Mouse (Mus musculus): ENCODE data around the gene Pcnx4. TPM values are rescaled to one million over a fixed set of nuclear protein-coding genes. Genes with fewer than 3 reads are reported as not detected.
"Not testable (repeated sequence)": the region's sequence is repeated elsewhere in the genome, so short reads cannot be mapped to it uniquely, and the experiment has no call there.

Gene Pcnx4
- polyA plus RNA-seq, 1 experiment from 2014 or later, result 19.0 TPM

- Histone ChIP-seq H3K4me2 (no peak overlapping the region), H3K9ac (no peak overlapping the region), H3K36me3 (no peaks in the 10 kb centered on the region), H3K4me1 (replicated peaks) (peaks cover 8% of the 10 kb centered on the region), H3K27me3 (no peaks in the 10 kb centered on the region), H3K9me3 (no peaks in the 10 kb centered on the region), H3K27ac (no peak overlapping the region), H3K4me3 (no peak overlapping the region)
- no peak for ATAC-seq (ENCODE audit: low FRiP score)
- 87% methylated on average over 7 of the region's 7 CpGs for WGBS
Measured at GRCm38 (mm10) chr12:72532303-72532702, 3.9 kb upstream of the Pcnx4 start.

DNA sequence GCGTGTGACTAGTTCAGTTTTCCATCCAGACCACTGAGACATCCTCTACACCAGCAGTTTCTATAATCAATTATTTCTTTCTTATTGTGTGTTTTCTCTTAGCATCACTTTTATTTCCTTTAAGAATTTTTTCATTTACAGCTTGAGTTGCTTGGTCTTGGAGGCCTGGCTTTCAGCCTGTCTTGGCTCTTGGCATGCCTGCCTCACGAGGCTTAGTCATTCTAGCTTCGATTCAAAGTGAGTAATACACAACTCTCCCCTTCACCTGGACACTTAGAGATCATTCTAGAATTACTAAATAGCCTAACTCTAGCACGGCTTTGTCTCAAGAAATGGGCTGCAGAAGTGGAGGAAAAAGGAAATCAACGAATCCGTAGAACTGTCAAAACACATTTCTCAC lies 2.2 kb upstream of the Pcnx4 start:
- 91% methylated on average over 6 of the region's 6 CpGs for WGBS
- Histone ChIP-seq H3K4me1 (replicated peaks) (peaks cover 12% of the 10 kb centered on the region), H3K4me2 (no peak overlapping the region), H3K9me3 (no peaks in the 10 kb centered on the region), H3K4me3 (no peak overlapping the region), H3K9ac (no peak overlapping the region), H3K27ac (no peak overlapping the region), H3K27me3 (no peaks in the 10 kb centered on the region), H3K36me3 (no peaks in the 10 kb centered on the region)
- no peak for ATAC-seq (ENCODE audit: low FRiP score)

DNA sequence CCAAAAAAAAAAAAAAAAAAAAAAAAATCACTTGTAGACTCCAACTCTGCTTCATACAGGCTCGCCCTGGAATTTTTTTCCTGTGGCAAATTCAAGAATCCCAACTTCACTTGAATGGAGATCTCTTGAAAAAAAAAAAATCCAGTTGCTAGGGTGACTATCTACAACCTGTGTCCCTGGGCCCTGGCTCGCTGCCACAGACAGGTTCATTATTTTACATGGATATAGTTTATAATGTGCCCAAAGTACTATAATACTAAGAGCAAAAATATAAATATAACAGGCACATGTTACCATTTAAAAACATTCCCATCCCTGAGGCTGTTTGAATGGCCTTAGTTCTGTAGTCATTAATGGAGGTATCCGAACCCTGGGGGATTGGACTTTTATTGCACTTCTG lies 584 bp upstream of the Pcnx4 start:
- no peaks in the 10 kb centered on the region for H3K36me3 ChIP-seq

DNA sequence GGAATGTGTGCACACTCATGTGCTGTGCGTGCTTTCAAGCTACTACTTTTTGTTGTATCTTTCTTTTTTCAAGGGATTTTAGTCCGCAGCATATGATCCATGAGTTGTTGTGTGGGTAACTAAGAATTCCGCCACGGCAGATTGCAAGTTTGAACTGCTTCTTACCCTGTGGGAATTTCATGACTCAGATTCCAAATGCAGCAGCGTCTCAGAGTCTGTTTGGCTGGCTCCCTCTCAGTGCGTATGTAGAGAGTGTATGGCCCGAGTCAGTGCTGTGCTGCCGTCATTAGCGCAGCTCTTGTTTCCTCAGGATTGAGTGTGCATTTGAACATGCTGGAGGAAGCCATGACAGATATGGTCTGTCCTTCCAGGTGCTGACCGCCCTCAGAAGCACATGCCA lies 2.4 kb downstream of the Pcnx4 start:
- peaks cover 14% of the 10 kb centered on the region for H3K36me3 ChIP-seq
- peaks cover 12% of the 10 kb centered on the region for H3K4me1 ChIP-seq (replicated peaks)
- H3K4me2 ChIP-seq, result no peak overlapping the region
- H3K27me3 ChIP-seq, result no peaks in the 10 kb centered on the region
- no peak overlapping the region for H3K4me3 ChIP-seq
- no peak for ATAC-seq (ENCODE audit: low FRiP score)
- no peaks in the 10 kb centered on the region for H3K9me3 ChIP-seq
- no peak overlapping the region for H3K27ac ChIP-seq
- no peak overlapping the region for H3K9ac ChIP-seq
- WGBS, result 90% methylated on average over 10 of the region's 10 CpGs

More for the DNA sequence above, 584 bp upstream of the Pcnx4 start:
- H3K9ac ChIP-seq, result peak overlapping the region; percentile 79; the same call in 1 of the 2 replicates
- H3K27me3 ChIP-seq, result no peaks in the 10 kb centered on the region
- peak overlapping the region; percentile 69 for H3K4me2 ChIP-seq
- ATAC-seq (ENCODE audit: low FRiP score), result peak; percentile 26; the same call in 1 of the 2 replicates
- H3K4me1 ChIP-seq (replicated peaks), result peaks cover 12% of the 10 kb centered on the region
- 46% methylated on average over 3 of the region's 3 CpGs for WGBS
- H3K4me3 ChIP-seq, result peak overlapping the region; percentile 72
- H3K9me3 ChIP-seq, result no peaks in the 10 kb centered on the region
- H3K27ac ChIP-seq, result peak overlapping the region; percentile 72

GRCm38 (mm10) chr12:72554347-72554746 lies 18.2 kb downstream of the Pcnx4 start:
- Histone ChIP-seq H3K27ac (no peak overlapping the region), H3K4me2 (no peak overlapping the region), H3K9me3 (no peaks in the 10 kb centered on the region), H3K27me3 (no peaks in the 10 kb centered on the region), H3K4me1 (replicated peaks) (no peaks in the 10 kb centered on the region), H3K36me3 (peaks cover 16% of the 10 kb centered on the region), H3K9ac (no peak overlapping the region), H3K4me3 (no peak overlapping the region)
- 76% methylated on average over 4 of the region's 4 CpGs for WGBS
- ATAC-seq (ENCODE audit: low FRiP score), result no peak

- no peak overlapping the region for H3K4me2 ChIP-seq
- no peaks in the 10 kb centered on the region for H3K4me1 ChIP-seq (replicated peaks)
- no peak overlapping the region for H3K27ac ChIP-seq
- peaks cover 7% of the 10 kb centered on the region for H3K36me3 ChIP-seq
- H3K4me3 ChIP-seq, result no peak overlapping the region
- 96% methylated on average over 4 of the region's 4 CpGs for WGBS
- H3K27me3 ChIP-seq, result no peaks in the 10 kb centered on the region
- H3K9ac ChIP-seq, result no peak overlapping the region
- H3K9me3 ChIP-seq, result no peaks in the 10 kb centered on the region
- no peak for ATAC-seq (ENCODE audit: low FRiP score)
Measured at GRCm38 (mm10) chr12:72564281-72564795, 28.2 kb downstream of the Pcnx4 start.

GRCm38 (mm10) chr12:72582021-72582420 lies 45.8 kb downstream of the Pcnx4 start:
- Histone ChIP-seq H3K9ac (no peak overlapping the region), H3K36me3 (peaks cover 19% of the 10 kb centered on the region), H3K9me3 (no peaks in the 10 kb centered on the region), H3K4me3 (no peak overlapping the region), H3K27ac (no peak overlapping the region), H3K4me2 (no peak overlapping the region), H3K27me3 (no peaks in the 10 kb centered on the region), H3K4me1 (replicated peaks) (no peaks in the 10 kb centered on the region)
- 100% methylated on average over 3 of the region's 3 CpGs for WGBS
- no peak for ATAC-seq (ENCODE audit: low FRiP score)

GRCm38 (mm10) chr12:72583099-72583498 lies 46.9 kb downstream of the Pcnx4 start:
- Histone ChIP-seq H3K27ac (no peak overlapping the region), H3K4me2 (no peak overlapping the region), H3K27me3 (no peaks in the 10 kb centered on the region), H3K4me1 (replicated peaks) (no peaks in the 10 kb centered on the region), H3K9me3 (no peaks in the 10 kb centered on the region), H3K36me3 (peaks cover 19% of the 10 kb centered on the region), H3K9ac (no peak overlapping the region), H3K4me3 (no peak overlapping the region)
- ATAC-seq (ENCODE audit: low FRiP score), result no peak
- 97% methylated on average over 2 of the region's 2 CpGs for WGBS

GRCm38 (mm10) chr12:72585339-72585738 lies 49.2 kb downstream of the Pcnx4 start:
- Histone ChIP-seq H3K4me3 (no peak overlapping the region), H3K4me1 (replicated peaks) (no peaks in the 10 kb centered on the region), H3K36me3 (peaks cover 8% of the 10 kb centered on the region), H3K9ac (no peak overlapping the region), H3K27me3 (no peaks in the 10 kb centered on the region), H3K27ac (no peak overlapping the region), H3K4me2 (no peak overlapping the region), H3K9me3 (no peaks in the 10 kb centered on the region)
- WGBS, result 85% methylated on average over 1 of the region's 1 CpGs
- ATAC-seq (ENCODE audit: low FRiP score), result no peak

- no peak overlapping the region for H3K27ac ChIP-seq
- H3K36me3 ChIP-seq, result no peaks in the 10 kb centered on the region
- H3K4me2 ChIP-seq, result no peak overlapping the region
- no peak overlapping the region for H3K4me3 ChIP-seq
- no peaks in the 10 kb centered on the region for H3K9me3 ChIP-seq
- ATAC-seq (ENCODE audit: low FRiP score), result no peak
- H3K27me3 ChIP-seq, result no peaks in the 10 kb centered on the region
- no peaks in the 10 kb centered on the region for H3K4me1 ChIP-seq (replicated peaks)
- no peak overlapping the region for H3K9ac ChIP-seq
Measured at GRCm38 (mm10) chr12:72592991-72593390, 56.8 kb downstream of the Pcnx4 start.

DNA sequence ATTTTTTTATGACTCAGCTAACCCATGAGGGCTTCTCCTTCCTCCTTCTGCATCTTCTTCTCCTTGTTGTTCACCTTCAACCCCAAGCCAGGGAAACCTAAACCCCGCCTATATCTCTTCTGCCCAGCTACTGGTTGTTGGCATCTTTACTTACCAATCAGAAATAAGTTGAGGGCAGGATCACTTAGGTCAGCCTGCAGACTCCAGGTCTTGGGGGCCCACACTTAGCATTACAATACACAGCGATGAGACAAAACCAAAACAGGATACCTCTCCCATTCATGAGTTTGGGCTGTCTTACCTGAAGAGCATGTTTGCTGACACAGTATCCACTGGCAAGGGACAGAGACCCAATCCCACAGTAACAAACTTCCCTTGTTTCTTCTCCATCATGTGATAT lies 57.8 kb downstream of the Pcnx4 start:
- 71% methylated on average over 2 of the region's 2 CpGs for WGBS

GRCm38 (mm10) chr12:72598731-72599130 lies 62.5 kb downstream of the Pcnx4 start:
- H3K4me2 ChIP-seq; H3K36me3 ChIP-seq; ATAC-seq (ENCODE audit: low FRiP score); H3K27ac ChIP-seq; H3K27me3 ChIP-seq; H3K4me3 ChIP-seq; H3K4me1 ChIP-seq (replicated peaks); H3K9ac ChIP-seq; H3K9me3 ChIP-seq: not testable (repeated sequence)
- WGBS, result 92% methylated on average over 2 of the region's 2 CpGs

More for the DNA sequence above, 57.8 kb downstream of the Pcnx4 start:
- Histone ChIP-seq H3K27me3 (no peaks in the 10 kb centered on the region), H3K9me3 (no peaks in the 10 kb centered on the region), H3K4me2 (no peak overlapping the region), H3K4me1 (replicated peaks) (no peaks in the 10 kb centered on the region), H3K27ac (no peak overlapping the region), H3K9ac (no peak overlapping the region), H3K36me3 (no peaks in the 10 kb centered on the region), H3K4me3 (no peak overlapping the region)
- no peak for ATAC-seq (ENCODE audit: low FRiP score)

DNA sequence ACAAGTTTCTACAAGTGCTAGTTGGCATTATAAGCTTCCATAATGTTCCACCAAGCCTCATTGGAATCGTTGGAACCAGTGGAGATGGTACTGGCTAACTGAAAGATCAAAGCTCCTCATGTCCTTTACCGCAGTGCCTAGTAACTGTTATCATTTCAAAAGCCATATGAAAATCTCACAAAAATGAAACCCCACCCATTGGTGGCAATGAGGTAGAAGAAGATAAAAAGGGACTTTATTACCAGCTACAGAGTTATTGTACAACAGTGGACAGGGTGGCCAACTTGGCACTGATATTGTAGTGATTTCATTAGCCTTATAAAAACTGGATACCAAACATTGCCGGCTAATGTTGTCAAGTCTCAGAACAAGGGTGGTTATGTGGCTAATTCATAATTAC lies 75.9 kb downstream of the Pcnx4 start:
- H3K9ac ChIP-seq, result no peak overlapping the region
- 91% methylated on average over 3 of the region's 3 CpGs for WGBS
- H3K4me3 ChIP-seq, result no peak overlapping the region
- no peak overlapping the region for H3K27ac ChIP-seq
- no peaks in the 10 kb centered on the region for H3K27me3 ChIP-seq
- no peaks in the 10 kb centered on the region for H3K4me1 ChIP-seq (replicated peaks)
- ATAC-seq (ENCODE audit: low FRiP score), result no peak
- no peaks in the 10 kb centered on the region for H3K36me3 ChIP-seq
- no peak overlapping the region for H3K4me2 ChIP-seq
- H3K9me3 ChIP-seq, result no peaks in the 10 kb centered on the region
